Mouse (Mus musculus) midbrain, postnatal 0 days (tissue): Measurements from ENCODE around the gene Dock1. TPM values are rescaled to one million over a fixed set of nuclear protein-coding genes. Genes with fewer than 3 reads are reported as not detected.

Source experiments
- ATAC-seq: fragments of 200-750 bp; cut with Nextera tagmentation; 2 replicates; pipeline ENCODE4 v1.8.0; 2017; ENCODE audit warnings: moderate number of reproducible peaks, mild to moderate bottlenecking, moderate TSS enrichment, moderate library complexity; ENCODE audit not compliant: low FRiP score
- DNase-seq: peaks from one replicate; pipeline ENCODE4 v3.0.0-alpha.2; 2015; ENCODE audit warnings: low spot score
- H3K27ac ChIP-seq: fragments of 300-500 bp; sonication (generic); 2 replicates; pipeline ENCODE4 v1.5.1; 2014; ENCODE audit warnings: low read depth, mild to moderate bottlenecking, low read length, mixed read lengths
- H3K27me3 ChIP-seq: fragments of 300-500 bp; sonication (generic); 2 replicates; pipeline ENCODE4 v1.6.1; 2014; ENCODE audit warnings: low read length, control low read depth, mixed read lengths; ENCODE audit not compliant: insufficient read depth
- H3K36me3 ChIP-seq: fragments of 300-500 bp; sonication (generic); 2 replicates; pipeline ENCODE4 v1.6.1; 2014; ENCODE audit warnings: low read length, control low read depth, mixed read lengths; ENCODE audit not compliant: insufficient read depth
- H3K4me1 ChIP-seq: fragments of 300-500 bp; sonication (generic); 2 replicates; pipeline ENCODE4 v1.6.1; 2014; ENCODE audit warnings: mild to moderate bottlenecking, control low read depth, antibody characterized with exemption, low read length, mixed read lengths; ENCODE audit not compliant: insufficient read depth
- H3K4me2 ChIP-seq: fragments of 300-500 bp; sonication (generic); 2 replicates; pipeline ENCODE4 v1.6.1; 2014; ENCODE audit warnings: low read depth, mild to moderate bottlenecking, low read length, mixed read lengths; ENCODE audit not compliant: poor library complexity, severe bottlenecking
- H3K4me3 ChIP-seq: fragments of 300-500 bp; sonication (generic); 2 replicates; pipeline ENCODE4 v1.5.1; 2014; ENCODE audit warnings: low read depth, mild to moderate bottlenecking, low read length, moderate library complexity
- H3K9ac ChIP-seq: fragments of 300-500 bp; sonication (generic); replicated peaks from 2 replicates; pipeline ENCODE4 v1.6.1; 2014; ENCODE audit warnings: mild to moderate bottlenecking, low read length, moderate library complexity, mixed read lengths; ENCODE audit not compliant: poor library complexity, severe bottlenecking
- H3K9me3 ChIP-seq: fragments of 300-500 bp; sonication (generic); 2 replicates; pipeline ENCODE4 v1.6.1; 2016; ENCODE audit warnings: low read length, control low read depth
- CTCF ChIP-seq: IDR thresholded peaks from 2 replicates; pipeline ENCODE4 v1.5.1; 2016; ENCODE audit warnings: antibody characterized with exemption, mild to moderate bottlenecking
- WGBS: fragments of 180-500 bp; shearing (Covaris S2); extraction: QIAGEN DNeasy Blood & Tissue Kit; methylation state at CpG from one replicate; pipeline ENCODE4 v1.1.7; 2014; 5-methylcytosine and 5-hydroxymethylcytosine counted together
- polyA plus RNA-seq: library from polyadenylated mRNA; unstranded; fragments of >200 nt; fragmentation: Nextera tagmentation; extraction: Ambion mirVana; gene quantifications from 2 replicates; pipeline ENCODE4 v1.2.1, GENCODE M21; 2015
- total RNA-seq: library from RNA; depleted of rRNA; stranded (reverse); fragments of >200 nt; gene quantifications from 2 replicates; pipeline ENCODE4 v1.2.3, GENCODE M21; 2014

The Dock1 gene
- total and polyA plus RNA-seq, 2 experiments from 2014 or later, result 5.3 to 14.2 TPM

DNA sequence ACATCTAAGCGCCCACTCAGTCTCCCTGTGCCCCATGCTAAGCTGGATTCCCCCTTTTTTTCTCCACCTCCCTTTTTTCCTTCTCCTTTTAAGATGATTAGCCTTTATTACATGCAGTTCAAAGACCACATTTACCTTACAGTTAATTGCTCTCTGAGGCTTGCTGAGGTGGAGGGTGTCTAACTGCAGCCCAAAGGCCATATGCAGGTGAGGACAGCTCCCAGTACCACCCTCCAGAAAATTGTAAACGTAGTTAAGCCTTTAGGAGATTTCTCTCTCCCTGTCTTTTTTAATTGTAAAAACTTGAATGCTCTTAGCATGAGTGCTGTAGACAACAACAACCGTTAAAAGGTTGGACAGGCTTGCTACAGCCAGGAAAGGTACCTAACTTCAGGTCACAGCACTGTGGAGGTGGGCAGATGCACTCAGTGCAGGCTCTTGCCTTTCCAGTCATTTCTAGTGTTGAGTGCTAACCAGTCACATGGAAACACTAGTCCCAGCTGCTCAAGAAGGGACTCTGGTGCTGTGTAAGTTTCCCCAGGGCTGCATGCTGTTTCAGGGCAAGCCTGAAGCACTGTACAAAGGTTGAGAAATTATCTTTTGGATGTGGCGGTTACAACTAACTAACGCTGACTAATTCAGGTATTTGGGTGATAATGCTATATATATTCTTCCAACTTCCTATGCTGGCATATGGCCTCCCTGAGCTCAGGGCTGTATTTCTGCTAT lies 56.2 kb downstream of the Dock1 start:
- H3K27me3 ChIP-seq, result no peaks in the 10 kb centered on the region
- H3K36me3 ChIP-seq, result no peaks in the 10 kb centered on the region
- H3K9ac ChIP-seq, result no peak overlapping the region
- 81% methylated on average over 5 of the region's 5 CpGs for WGBS
- no peak for DNase-seq
- no peak overlapping the region for H3K4me3 ChIP-seq
- ATAC-seq, result no peak
- no peak overlapping the region for H3K4me2 ChIP-seq
- H3K27ac ChIP-seq, result no peak overlapping the region
- no peaks in the 10 kb centered on the region for H3K9me3 ChIP-seq
- no peak for TF ChIP-seq CTCF
- no peaks in the 10 kb centered on the region for H3K4me1 ChIP-seq

- ATAC-seq (no peak), DNase-seq (no peak)
- H3K36me3 ChIP-seq, result no peaks in the 10 kb centered on the region
- no peak overlapping the region for H3K4me2 ChIP-seq
- no peak overlapping the region for H3K4me3 ChIP-seq
- no peak overlapping the region for H3K27ac ChIP-seq
- no peaks in the 10 kb centered on the region for H3K4me1 ChIP-seq
- no peak overlapping the region for H3K9ac ChIP-seq
- no peaks in the 10 kb centered on the region for H3K9me3 ChIP-seq
- no peaks in the 10 kb centered on the region for H3K27me3 ChIP-seq
- no peak for TF ChIP-seq CTCF
Measured at GRCm38 (mm10) chr7:134729348-134729747, 58.9 kb downstream of the Dock1 start.

DNA sequence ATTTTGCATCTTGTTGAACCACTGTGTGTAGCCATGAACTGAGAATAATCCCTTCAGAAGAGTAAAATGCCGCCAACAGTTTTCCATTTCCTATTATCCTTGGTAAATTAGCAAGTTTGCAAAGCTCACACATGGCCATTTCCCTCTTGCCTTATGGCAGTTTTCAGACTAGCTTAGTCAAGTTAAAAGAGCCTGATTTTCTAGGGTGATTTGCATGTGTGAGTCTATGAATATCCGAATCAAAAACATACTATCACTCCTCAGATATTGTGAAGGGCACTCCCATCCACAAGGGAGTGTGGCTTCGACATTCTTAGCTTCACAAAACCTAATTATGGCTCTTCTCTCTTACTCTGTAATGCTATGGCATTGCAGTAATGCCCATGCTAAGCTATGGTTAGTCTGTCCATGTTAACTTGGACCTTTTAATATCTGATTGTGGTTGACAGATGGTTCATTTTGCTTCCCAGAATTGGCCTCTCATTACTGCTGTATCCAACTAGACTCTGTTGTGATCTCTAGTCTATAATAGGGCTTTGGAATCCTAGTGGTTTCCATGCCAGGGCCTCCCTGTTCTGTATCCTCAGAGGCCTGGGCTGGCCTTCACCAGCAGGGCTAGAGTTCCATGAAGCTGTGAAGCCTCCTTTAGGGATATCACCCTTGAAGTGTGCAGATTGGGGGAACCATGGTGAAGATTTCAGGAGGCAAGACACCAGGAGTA lies 60.1 kb downstream of the Dock1 start:
- Histone ChIP-seq H3K4me2 (no peak overlapping the region), H3K27me3 (no peaks in the 10 kb centered on the region), H3K4me3 (no peak overlapping the region), H3K36me3 (no peaks in the 10 kb centered on the region), H3K4me1 (no peaks in the 10 kb centered on the region), H3K9ac (no peak overlapping the region), H3K9me3 (no peaks in the 10 kb centered on the region), H3K27ac (no peak overlapping the region)
- 72% methylated on average over 3 of the region's 3 CpGs for WGBS
- ATAC-seq (no peak), DNase-seq (no peak)
- no peak for TF ChIP-seq CTCF

DNA sequence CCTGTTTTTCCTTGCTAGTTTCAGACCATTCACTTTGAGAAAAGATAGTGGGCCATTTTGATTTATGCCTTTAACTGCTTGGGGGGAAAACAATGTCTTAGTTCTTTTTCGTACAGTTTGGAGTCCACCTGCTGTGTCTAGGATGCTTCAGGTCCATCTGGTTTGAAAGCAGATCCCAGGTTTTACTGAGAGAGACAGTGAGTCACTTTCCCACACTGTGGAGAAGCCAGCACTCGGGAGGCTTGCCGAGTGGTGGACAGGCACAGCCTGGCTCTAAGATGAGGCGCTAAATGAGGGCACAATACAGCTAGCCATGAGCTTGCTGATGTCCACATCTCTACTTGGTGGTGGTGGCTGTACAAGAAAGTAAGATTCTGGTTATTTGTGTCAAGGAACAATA lies 76.6 kb downstream of the Dock1 start:
- H3K4me1 ChIP-seq, result no peaks in the 10 kb centered on the region
- no peak for ATAC-seq
- H3K4me2 ChIP-seq, result no peak overlapping the region
- DNase-seq, result no peak
- WGBS, result 95% methylated on average over 4 of the region's 4 CpGs
- no peak overlapping the region for H3K27ac ChIP-seq
- H3K27me3 ChIP-seq, result no peaks in the 10 kb centered on the region
- no peak for TF ChIP-seq CTCF
- H3K9ac ChIP-seq, result no peak overlapping the region
- no peak overlapping the region for H3K4me3 ChIP-seq
- H3K9me3 ChIP-seq, result no peaks in the 10 kb centered on the region
- H3K36me3 ChIP-seq, result no peaks in the 10 kb centered on the region

DNA sequence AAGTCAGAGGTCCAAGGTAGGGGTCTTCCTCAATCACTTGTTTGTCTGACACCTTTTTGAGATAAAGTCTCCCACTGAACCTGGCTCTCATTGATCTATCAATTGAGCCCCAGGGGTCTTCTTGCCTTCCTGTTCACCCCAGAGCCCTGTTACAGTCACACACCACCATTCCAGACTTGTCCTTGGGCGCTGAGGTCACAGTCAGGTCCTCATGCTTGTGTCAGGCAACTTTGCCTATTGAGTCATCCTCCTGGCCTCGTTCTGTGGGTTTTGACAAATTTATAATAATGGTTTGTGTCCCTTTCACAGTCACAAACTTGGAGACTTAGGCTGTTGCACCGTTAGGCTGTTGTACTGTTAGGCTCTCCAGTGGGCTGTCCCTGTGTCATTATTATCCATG lies 77.9 kb downstream of the Dock1 start:
- Histone ChIP-seq H3K4me2 (no peak overlapping the region), H3K27ac (no peak overlapping the region), H3K9ac (no peak overlapping the region), H3K36me3 (no peaks in the 10 kb centered on the region), H3K4me1 (no peaks in the 10 kb centered on the region), H3K27me3 (no peaks in the 10 kb centered on the region), H3K4me3 (no peak overlapping the region), H3K9me3 (no peaks in the 10 kb centered on the region)
- TF ChIP-seq CTCF, result no peak
- no peak for ATAC-seq
- no peak for DNase-seq
- 96% methylated on average over 3 of the region's 3 CpGs for WGBS

DNA sequence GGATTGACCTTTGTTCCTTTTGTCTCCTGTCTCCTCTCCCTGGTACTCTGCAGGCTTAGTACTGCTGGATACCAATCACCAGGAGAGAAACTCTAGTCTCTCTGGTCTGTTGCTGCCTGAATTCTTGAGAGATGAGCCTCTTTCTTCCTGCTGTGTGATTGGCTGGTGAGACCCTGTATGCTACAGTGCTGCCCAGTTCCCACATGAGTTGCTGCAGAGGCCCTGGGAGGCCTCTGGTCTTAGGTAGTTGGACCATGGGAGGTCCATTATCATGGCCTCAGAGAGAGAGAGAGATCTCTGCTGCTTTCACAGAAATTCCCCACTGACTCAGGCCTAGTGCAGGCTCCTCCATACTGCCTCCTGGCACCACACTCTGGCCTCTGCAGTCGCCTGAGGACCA lies 79.2 kb downstream of the Dock1 start:
- H3K4me1 ChIP-seq, result no peaks in the 10 kb centered on the region
- WGBS, result 72% methylated on average over 1 of the region's 1 CpGs
- TF ChIP-seq CTCF, result no peak
- DNase-seq (no peak), ATAC-seq (no peak)
- H3K9ac ChIP-seq, result no peak overlapping the region
- no peaks in the 10 kb centered on the region for H3K27me3 ChIP-seq
- H3K4me3 ChIP-seq, result no peak overlapping the region
- H3K36me3 ChIP-seq, result no peaks in the 10 kb centered on the region
- H3K4me2 ChIP-seq, result no peak overlapping the region
- no peaks in the 10 kb centered on the region for H3K9me3 ChIP-seq
- no peak overlapping the region for H3K27ac ChIP-seq
